Mouse (Mus musculus): ENCODE data around the gene Wsb2.
"Not testable (repeated sequence)": the region's sequence is repeated elsewhere in the genome, so short reads cannot be mapped to it uniquely, and the experiment has no call there.

The Wsb2 gene

GRCm38 (mm10) chr5:117357129-117357477, at the start of gene Wsb2:
Wsb2 (plus strand) TSS chr5:117357304.
- in situ Hi-C loops (cut with MboI; ENCODE audit: low pct_unique_long_range_greater_than_20kb in 1 of 2, low sequenced_read_pairs in 2 of 2, unreplicated experiment in 1 of 2), result no loop called here

- in situ Hi-C loops (cut with MboI; ENCODE audit: low pct_unique_long_range_greater_than_20kb in 1 of 2, low sequenced_read_pairs in 2 of 2, unreplicated experiment in 1 of 2), result loop anchor here in 1 of 2 experiments (5.0 kb wide), 2 partner anchors 100 to 190 kb away; no protein-coding TSS in a partner anchor
Observed at GRCm38 (mm10) chr5:117307699-117308098, 49.4 kb upstream of the Wsb2 start.

- in situ Hi-C loops (cut with MboI; ENCODE audit: low pct_unique_long_range_greater_than_20kb in 1 of 2, low sequenced_read_pairs in 2 of 2, unreplicated experiment in 1 of 2), result loop anchor here in 1 of 2 experiments (10.0 kb wide), 1 partner anchor 91 kb away; no protein-coding TSS in a partner anchor
Observed at GRCm38 (mm10) chr5:117313420-117313819, 43.7 kb upstream of the Wsb2 start.

GRCm38 (mm10) chr5:117313909-117314308, 43.2 kb upstream of the Wsb2 start:
- in situ Hi-C loops (cut with MboI; ENCODE audit: low pct_unique_long_range_greater_than_20kb in 1 of 2, low sequenced_read_pairs in 2 of 2, unreplicated experiment in 1 of 2), result loop anchor here in 1 of 2 experiments (10.0 kb wide), 1 partner anchor 91 kb away; no protein-coding TSS in a partner anchor

GRCm38 (mm10) chr5:117314587-117315428, 42.3 kb upstream of the Wsb2 start:
- in situ Hi-C loops (cut with MboI; ENCODE audit: low pct_unique_long_range_greater_than_20kb in 1 of 2, low sequenced_read_pairs in 2 of 2, unreplicated experiment in 1 of 2), result loop anchor here in 1 of 2 experiments (10.0 kb wide), 1 partner anchor 90 kb away; no protein-coding TSS in a partner anchor

- in situ Hi-C loops (cut with MboI; ENCODE audit: low pct_unique_long_range_greater_than_20kb in 1 of 2, low sequenced_read_pairs in 2 of 2, unreplicated experiment in 1 of 2), result loop anchor here in 1 of 2 experiments (10.0 kb wide), 1 partner anchor 86 kb away; no protein-coding TSS in a partner anchor
Observed at GRCm38 (mm10) chr5:117318741-117319629, 38.1 kb upstream of the Wsb2 start, which contains the start of gene Vsig10. Vsig10 (plus strand) TSS chr5:117319083.

- in situ Hi-C loops (cut with MboI; ENCODE audit: low pct_unique_long_range_greater_than_20kb in 1 of 2, low sequenced_read_pairs in 2 of 2, unreplicated experiment in 1 of 2), result no loop called here
Observed at GRCm38 (mm10) chr5:117323751-117324150, 33.4 kb upstream of the Wsb2 start.

- in situ Hi-C loops (cut with MboI; ENCODE audit: low pct_unique_long_range_greater_than_20kb in 1 of 2, low sequenced_read_pairs in 2 of 2, unreplicated experiment in 1 of 2), result no loop called here
Observed at GRCm38 (mm10) chr5:117326408-117326807, 30.7 kb upstream of the Wsb2 start.

GRCm38 (mm10) chr5:117330457-117330856, 26.6 kb upstream of the Wsb2 start:
- in situ Hi-C loops (cut with MboI; ENCODE audit: low pct_unique_long_range_greater_than_20kb in 1 of 2, low sequenced_read_pairs in 2 of 2, unreplicated experiment in 1 of 2), result no loop called here

- in situ Hi-C loops (cut with MboI; ENCODE audit: low pct_unique_long_range_greater_than_20kb in 1 of 2, low sequenced_read_pairs in 2 of 2, unreplicated experiment in 1 of 2), result no loop called here
Observed at GRCm38 (mm10) chr5:117337999-117338398, 19.1 kb upstream of the Wsb2 start.

- in situ Hi-C loops (cut with MboI; ENCODE audit: low pct_unique_long_range_greater_than_20kb in 1 of 2, low sequenced_read_pairs in 2 of 2, unreplicated experiment in 1 of 2), result no loop called here
Observed at GRCm38 (mm10) chr5:117338503-117338902, 18.6 kb upstream of the Wsb2 start.

GRCm38 (mm10) chr5:117340081-117340480, 17.0 kb upstream of the Wsb2 start:
- in situ Hi-C loops (cut with MboI; ENCODE audit: low pct_unique_long_range_greater_than_20kb in 1 of 2, low sequenced_read_pairs in 2 of 2, unreplicated experiment in 1 of 2), result no loop called here

- in situ Hi-C loops (cut with MboI; ENCODE audit: low pct_unique_long_range_greater_than_20kb in 1 of 2, low sequenced_read_pairs in 2 of 2, unreplicated experiment in 1 of 2), result no loop called here
Observed at GRCm38 (mm10) chr5:117341896-117342295, 15.2 kb upstream of the Wsb2 start.

GRCm38 (mm10) chr5:117344496-117344895, 12.6 kb upstream of the Wsb2 start:
- in situ Hi-C loops (cut with MboI; ENCODE audit: low pct_unique_long_range_greater_than_20kb in 1 of 2, low sequenced_read_pairs in 2 of 2, unreplicated experiment in 1 of 2), result not testable (repeated sequence)

GRCm38 (mm10) chr5:117345432-117345976, 11.6 kb upstream of the Wsb2 start:
- in situ Hi-C loops (cut with MboI; ENCODE audit: low pct_unique_long_range_greater_than_20kb in 1 of 2, low sequenced_read_pairs in 2 of 2, unreplicated experiment in 1 of 2), result no loop called here

- in situ Hi-C loops (cut with MboI; ENCODE audit: low pct_unique_long_range_greater_than_20kb in 1 of 2, low sequenced_read_pairs in 2 of 2, unreplicated experiment in 1 of 2), result no loop called here
Observed at GRCm38 (mm10) chr5:117346281-117346680, 10.8 kb upstream of the Wsb2 start.

- in situ Hi-C loops (cut with MboI; ENCODE audit: low pct_unique_long_range_greater_than_20kb in 1 of 2, low sequenced_read_pairs in 2 of 2, unreplicated experiment in 1 of 2), result no loop called here
Observed at GRCm38 (mm10) chr5:117347011-117347410, 10.1 kb upstream of the Wsb2 start.

GRCm38 (mm10) chr5:117347838-117348237, 9.3 kb upstream of the Wsb2 start:
- in situ Hi-C loops (cut with MboI; ENCODE audit: low pct_unique_long_range_greater_than_20kb in 1 of 2, low sequenced_read_pairs in 2 of 2, unreplicated experiment in 1 of 2), result no loop called here

- in situ Hi-C loops (cut with MboI; ENCODE audit: low pct_unique_long_range_greater_than_20kb in 1 of 2, low sequenced_read_pairs in 2 of 2, unreplicated experiment in 1 of 2), result no loop called here
Observed at GRCm38 (mm10) chr5:117348279-117348678, 8.8 kb upstream of the Wsb2 start.

All from mouse embryonic stem cell (cell line).